Mouse (Mus musculus) cortical plate, adult 2 months (tissue): ENCODE measurements around the gene Leng8. TPM values are rescaled to one million over a fixed set of nuclear protein-coding genes. Genes with fewer than 3 reads are reported as not detected.

ENCODE experiments used
- H3K27ac ChIP-seq: fragments of 200-500 bp; 2 replicates; pipeline ENCODE4 v1.5.1; 2012; ENCODE audit warnings: low read length, control low read depth, inconsistent platforms; ENCODE audit not compliant: insufficient read depth
- H3K4me1 ChIP-seq: fragments of 200-500 bp; 2 replicates; pipeline ENCODE4 v1.6.1; 2011; ENCODE audit warnings: low read length; ENCODE audit not compliant: control insufficient read depth, insufficient read depth
- H3K4me3 ChIP-seq: fragments of 200-500 bp; 2 replicates; pipeline ENCODE4 v1.5.1; 2011; ENCODE audit warnings: mild to moderate bottlenecking, low read length, control low read depth; ENCODE audit not compliant: insufficient read depth
- CTCF ChIP-seq: fragments of 200-500 bp; IDR thresholded peaks from 2 replicates; pipeline ENCODE4 v1.5.1; 2011; ENCODE audit warnings: mild to moderate bottlenecking, control low read depth, low read length; ENCODE audit not compliant: insufficient read depth; ENCODE audit errors: extremely low read depth
- POLR2A ChIP-seq: fragments of 200-500 bp; IDR thresholded peaks from 2 replicates; pipeline ENCODE4 v1.6.1; 2011; ENCODE audit warnings: mild to moderate bottlenecking, low read length, control low read depth; ENCODE audit not compliant: insufficient read depth; ENCODE audit errors: extremely low read depth
- polyA plus RNA-seq: library from polyadenylated mRNA; depleted of rRNA; stranded (reverse); fragments of >200 nt; gene quantifications from 2 replicates; pipeline ENCODE4 v1.2.3, GENCODE M21; 2012

Leng8 gene
- polyA plus RNA-seq, 1 experiment = 481 TPM

GRCm38 (mm10) chr7:4144766-4145551 lies 8.1 kb downstream of the Leng8 start:
- no peak overlapping the region for H3K27ac ChIP-seq
- H3K4me3 ChIP-seq = no peak overlapping the region
- TF ChIP-seq CTCF (no peak), POLR2A (no peak)
- H3K4me1 ChIP-seq = no peaks in the 10 kb centered on the region

GRCm38 (mm10) chr7:4145552-4146190 lies 8.8 kb downstream of the Leng8 start:
- no peak overlapping the region for H3K4me3 ChIP-seq
- no peak overlapping the region for H3K27ac ChIP-seq
- H3K4me1 ChIP-seq = no peaks in the 10 kb centered on the region
- TF ChIP-seq POLR2A = no peak
- TF ChIP-seq CTCF = peak; percentile 75

- no peak overlapping the region for H3K4me3 ChIP-seq
- H3K4me1 ChIP-seq = no peaks in the 10 kb centered on the region
- no peak for TF ChIP-seq POLR2A
- TF ChIP-seq CTCF = no peak
- H3K27ac ChIP-seq = no peak overlapping the region
Measured at GRCm38 (mm10) chr7:4146241-4147180, 9.7 kb downstream of the Leng8 start.

- Histone ChIP-seq H3K27ac (no peak overlapping the region), H3K4me1 (no peaks in the 10 kb centered on the region), H3K4me3 (no peak overlapping the region)
- TF ChIP-seq POLR2A = no peak
- no peak for TF ChIP-seq CTCF
Measured at GRCm38 (mm10) chr7:4147371-4147770, 10.5 kb downstream of the Leng8 start.

- no peak overlapping the region for H3K27ac ChIP-seq
- TF ChIP-seq POLR2A = no peak
- TF ChIP-seq CTCF = no peak
- no peaks in the 10 kb centered on the region for H3K4me1 ChIP-seq
- peak overlapping the region; percentile 83; the same call in 1 of the 2 replicates for H3K4me3 ChIP-seq
Measured at GRCm38 (mm10) chr7:4147836-4148235, 11.0 kb downstream of the Leng8 start.

GRCm38 (mm10) chr7:4148341-4149208 lies 11.7 kb downstream of the Leng8 start:
- Histone ChIP-seq H3K27ac (peak overlapping the region; percentile 99), H3K4me1 (no peaks in the 10 kb centered on the region), H3K4me3 (peak overlapping the region; percentile 83)
- TF ChIP-seq POLR2A (0 out of 2 replicates have a peak, but pooled peaks have one; percentile 19), CTCF (no peak)

- TF ChIP-seq CTCF (no peak), POLR2A (peak; percentile 83)
- H3K4me1 ChIP-seq = no peaks in the 10 kb centered on the region
- peak overlapping the region; percentile 99 for H3K27ac ChIP-seq
- H3K4me3 ChIP-seq = peak overlapping the region; percentile 83
Measured at GRCm38 (mm10) chr7:4149209-4150054, 12.6 kb downstream of the Leng8 start.

GRCm38 (mm10) chr7:4150059-4150541 lies 13.3 kb downstream of the Leng8 start, which contains the start of gene Leng9:
Gene Leng9, minus strand, starts transcription at chr7:4150374.
- TF ChIP-seq CTCF = no peak
- no peak for TF ChIP-seq POLR2A
- Histone ChIP-seq H3K4me3 (peak within 1 kb of the TSS; percentile 83), H3K27ac (peak within 1 kb of the TSS; percentile 99), H3K4me1 (no peaks in the 10 kb centered on the region)
